9 mouse cellular contexts compared by ENCODE assay signal in genomic region chr4:146167879-146168532, GRCm38 (mm10). TPM values are rescaled to one million over a fixed set of nuclear protein-coding genes. Genes with fewer than 3 reads are reported as not detected.
A peak's percentile ranks its signal among the peaks of the same experiment; 100 is the strongest.
DNase-seq lines count a peak whose midpoint lies in the region; ATAC-seq and TF ChIP-seq lines count a peak whose summit lies in the region.
"Not testable (repeated sequence)": the region's sequence is repeated elsewhere in the genome, so short reads cannot be mapped to it uniquely, and the experiment has no call there.
"Had no signal": no experiment of that assay in that cellular context is flagged by ENCODE, and none has a peak within 500 bp of the region (broad histone marks: within the 10 kb centered on the region; RNA-seq: fewer than 3 reads in every experiment).

No protein-coding gene starts in this region.

- H3K9ac ChIP-seq in forebrain, embryonic 14.5 days (ENCODE audit: low read length); heart, embryonic 16.5 days (ENCODE audit: low read length); intestine, postnatal 0 days (ENCODE audit: low read depth, low read length); liver, embryonic 13.5 days; midbrain, embryonic 15.5 days; stomach, embryonic 16.5 days (ENCODE audit: low read length): not testable (repeated sequence)

- peak; percentile 10 to 35 for DNase-seq in adrenal gland, adult (ENCODE audit: inconsistent age in 2 of 2, low spot score in 1 of 2)
- peak; percentile 10 for DNase-seq in forebrain, embryonic 14.5 days (ENCODE audit: low spot score)
- DNase-seq in liver, embryonic 13.5 days = not testable (repeated sequence)

- H3K27me3 ChIP-seq in forebrain, embryonic 14.5 days (replicated peaks; ENCODE audit: control insufficient read depth, insufficient read depth, low read length); heart, embryonic 16.5 days (ENCODE audit: control insufficient read depth, insufficient read depth, low read length); intestine, postnatal 0 days (replicated peaks; ENCODE audit: control insufficient read depth, insufficient read depth, low read length); liver, embryonic 13.5 days; midbrain, embryonic 15.5 days (replicated peaks); stomach, embryonic 16.5 days (ENCODE audit: control insufficient read depth, insufficient read depth, low read length): not testable (repeated sequence)

- H3K27ac ChIP-seq in forebrain, embryonic 14.5 days (ENCODE audit: low read depth, low read length); heart, embryonic 16.5 days (ENCODE audit: low read length); intestine, postnatal 0 days (ENCODE audit: low read depth, low read length); liver, embryonic 13.5 days; midbrain, embryonic 15.5 days; stomach, embryonic 16.5 days (ENCODE audit: low read length): not testable (repeated sequence)

- H3K9me3 ChIP-seq in forebrain, embryonic 14.5 days (replicated peaks; ENCODE audit: control insufficient read depth, low read length) = peaks cover 11% of the 10 kb centered on the region
- peaks cover 13% of the 10 kb centered on the region for H3K9me3 ChIP-seq in heart, embryonic 16.5 days (replicated peaks; ENCODE audit: control insufficient read depth, low read length)
- H3K9me3 ChIP-seq in intestine, postnatal 0 days (ENCODE audit: control insufficient read depth) = peaks cover 11% of the 10 kb centered on the region
- H3K9me3 ChIP-seq in liver, embryonic 13.5 days (replicated peaks); stomach, embryonic 16.5 days (replicated peaks; ENCODE audit: control insufficient read depth, low read length): not testable (repeated sequence)
- H3K9me3 ChIP-seq in midbrain, embryonic 15.5 days = peaks cover 20% of the 10 kb centered on the region

- peak; percentile 29; the same call in 1 of the 2 replicates for ATAC-seq in forebrain, embryonic 14.5 days
- peak; percentile 37; the same call in 1 of the 2 replicates for ATAC-seq in heart, embryonic 16.5 days (replicated peaks; ENCODE audit: extremely low read depth, insufficient read depth, low FRiP score)
- peak; percentile 50 for ATAC-seq in intestine, postnatal 0 days
- ATAC-seq in liver, embryonic 13.5 days (ENCODE audit: low read depth) = peak; percentile 53; the same call in 1 of the 2 replicates
- peak; percentile 20; the same call in 1 of the 2 replicates for ATAC-seq in midbrain, embryonic 15.5 days (replicated peaks)
- ATAC-seq in stomach, embryonic 16.5 days (ENCODE audit: insufficient read depth, low FRiP score) = peak; percentile 57

- TF ChIP-seq CTCF in intestine, postnatal 0 days (IDR thresholded peaks at IDR 0.05; ENCODE audit: low read depth) = not testable (repeated sequence)

- H3K4me3 ChIP-seq in forebrain, embryonic 14.5 days (ENCODE audit: low read depth, low read length); heart, embryonic 16.5 days (ENCODE audit: low read length); intestine, postnatal 0 days (ENCODE audit: low read depth, low read length); liver, embryonic 13.5 days (replicated peaks); midbrain, embryonic 15.5 days; stomach, embryonic 16.5 days (replicated peaks; ENCODE audit: low read length): not testable (repeated sequence)

- not testable (repeated sequence) for H3K4me2 ChIP-seq in forebrain, embryonic 14.5 days (ENCODE audit: low read length); heart, embryonic 16.5 days (ENCODE audit: low read depth, low read length); intestine, postnatal 0 days (replicated peaks; ENCODE audit: low read depth); liver, embryonic 13.5 days; midbrain, embryonic 15.5 days; stomach, embryonic 16.5 days (ENCODE audit: low read depth, low read length)

- H3K36me3 ChIP-seq in forebrain, embryonic 14.5 days (ENCODE audit: control insufficient read depth, insufficient read depth, low read length); heart, embryonic 16.5 days (ENCODE audit: control insufficient read depth, insufficient read depth); intestine, postnatal 0 days (ENCODE audit: control insufficient read depth, insufficient read depth); liver, embryonic 13.5 days; midbrain, embryonic 15.5 days (replicated peaks); stomach, embryonic 16.5 days (ENCODE audit: control insufficient read depth, insufficient read depth, low read length): not testable (repeated sequence)

- 81% methylated on average over 10 of the region's 10 CpGs for WGBS in forebrain, embryonic 14.5 days
- WGBS in heart, embryonic 16.5 days = 76% methylated on average over 10 of the region's 10 CpGs
- WGBS in intestine, postnatal 0 days = 80% methylated on average over 10 of the region's 10 CpGs
- WGBS in liver, embryonic 13.5 days (ENCODE audit: insufficient replicate concordance) = 66% methylated on average over 10 of the region's 10 CpGs
- WGBS in midbrain, embryonic 15.5 days = 83% methylated on average over 10 of the region's 10 CpGs
- WGBS in stomach, embryonic 16.5 days = 77% methylated on average over 10 of the region's 10 CpGs

- not testable (repeated sequence) for H3K4me1 ChIP-seq in forebrain, embryonic 14.5 days (ENCODE audit: control insufficient read depth, insufficient read depth, low read length); heart, embryonic 16.5 days (ENCODE audit: control insufficient read depth, insufficient read depth, low read length); intestine, postnatal 0 days (replicated peaks; ENCODE audit: control insufficient read depth, insufficient read depth, low read length); liver, embryonic 13.5 days (replicated peaks); midbrain, embryonic 15.5 days; stomach, embryonic 16.5 days (ENCODE audit: control insufficient read depth, insufficient read depth, low read length)

RNA-seq across cellular contexts. Expression of gene Zfp600, which starts 11.4 kb away (rescaled TPM):
- polyA plus RNA-seq in forebrain, embryonic 14.5 days (2014; fragmentation: Nextera tagmentation; extraction: Ambion mirVana) = not detected in 2 replicates
- not detected in 2 replicates for polyA plus RNA-seq in heart, embryonic 16.5 days (2015; fragmentation: Nextera tagmentation; extraction: Ambion mirVana)
- polyA plus RNA-seq in intestine, postnatal 0 days (2015; fragmentation: Nextera tagmentation; extraction: Ambion mirVana) = not detected in 2 replicates
- 0.29 TPM in 1 of 2 replicates, not detected in the other for polyA plus RNA-seq in liver, embryonic 13.5 days (2015; fragmentation: Nextera tagmentation; extraction: Ambion mirVana)
- not detected in 2 replicates for polyA plus RNA-seq in midbrain, embryonic 15.5 days (2015; fragmentation: Nextera tagmentation; extraction: Ambion mirVana)
- not detected in 2 replicates for polyA plus RNA-seq in stomach, embryonic 16.5 days (2015; fragmentation: Nextera tagmentation; extraction: Ambion mirVana)
- polyA plus RNA-seq: forebrain, embryonic 13.5 days; thymus, adult 2 months had no signal
